Comparison of ENCODE assay signal across 13 mouse cellular contexts in genomic region chr17:80763065-80763681, GRCm38 (mm10). TPM values are rescaled to one million over a fixed set of nuclear protein-coding genes. Genes with fewer than 3 reads are reported as not detected.
DNase-seq lines count a peak whose midpoint lies in the region; ATAC-seq and TF ChIP-seq lines count a peak whose summit lies in the region.
"Had no signal": no experiment of that assay in that cellular context is flagged by ENCODE, and none has a peak within 500 bp of the region (broad histone marks: within the 10 kb centered on the region; RNA-seq: fewer than 3 reads in every experiment).

No protein-coding gene starts in this region.

- DNase-seq in liver, embryonic 11.5 days (ENCODE audit: low spot score): no peak
- no peak for DNase-seq in liver, postnatal 0 days
- peak; percentile 19 for DNase-seq in MEL-GATA-1-ER (ENCODE audit: extremely low read depth, low read depth)
- DNase-seq in embryonic facial prominence, embryonic 14.5 days (ENCODE audit: low spot score): peak; percentile 69
- DNase-seq in hindbrain, embryonic 14.5 days (ENCODE audit: low spot score): no peak
- DNase-seq in right cerebral cortex, postnatal 4 days: no peak
- DNase-seq: cerebellum, adult 2 months; gastrocnemius, postnatal 25 days; kidney, postnatal 4 days; right cerebral cortex, postnatal 25 days had no signal

- no peak overlapping the region for H3K9ac ChIP-seq in liver, embryonic 11.5 days (ENCODE audit: low read depth, low read length)
- no peak overlapping the region for H3K9ac ChIP-seq in liver, postnatal 0 days (replicated peaks)
- no peak overlapping the region for H3K9ac ChIP-seq in embryonic facial prominence, embryonic 14.5 days (ENCODE audit: low read depth, low read length)
- H3K9ac ChIP-seq in hindbrain, embryonic 14.5 days: no peak overlapping the region
- H3K9ac ChIP-seq: neural tube, embryonic 15.5 days had no signal

- peak overlapping the region; percentile 29 for H3K4me2 ChIP-seq in liver, embryonic 11.5 days
- H3K4me2 ChIP-seq in liver, postnatal 0 days (ENCODE audit: low read depth, low read length): no peak overlapping the region
- no peak overlapping the region for H3K4me2 ChIP-seq in embryonic facial prominence, embryonic 14.5 days (ENCODE audit: low read depth, low read length)
- no peak overlapping the region for H3K4me2 ChIP-seq in hindbrain, embryonic 14.5 days (replicated peaks)
- H3K4me2 ChIP-seq: neural tube, embryonic 15.5 days had no signal

- peaks cover 4% of the 10 kb centered on the region for H3K4me1 ChIP-seq in liver, embryonic 11.5 days (replicated peaks; ENCODE audit: control insufficient read depth, insufficient read depth, low read length)
- no peaks in the 10 kb centered on the region for H3K4me1 ChIP-seq in liver, postnatal 0 days (ENCODE audit: insufficient read depth)
- H3K4me1 ChIP-seq in embryonic facial prominence, embryonic 14.5 days (ENCODE audit: control insufficient read depth, insufficient read depth, low read length): peaks cover 22% of the 10 kb centered on the region; the same call in 1 of the 2 replicates
- 0 out of 2 replicates have a peak, but pooled peaks cover 4% of the 10 kb centered on the region for H3K4me1 ChIP-seq in hindbrain, embryonic 14.5 days (replicated peaks; ENCODE audit: control insufficient read depth, insufficient read depth, low read length)
- H3K4me1 ChIP-seq: neural tube, embryonic 15.5 days had no signal

- TF ChIP-seq CTCF in liver, postnatal 0 days (IDR thresholded peaks at IDR 0.05; ENCODE audit: low read depth): no peak

- H3K36me3 ChIP-seq in liver, embryonic 11.5 days (ENCODE audit: control insufficient read depth, insufficient read depth, low read length): no peaks in the 10 kb centered on the region
- H3K36me3 ChIP-seq in liver, postnatal 0 days (replicated peaks; ENCODE audit: insufficient read depth, low read length): no peaks in the 10 kb centered on the region
- no peaks in the 10 kb centered on the region for H3K36me3 ChIP-seq in embryonic facial prominence, embryonic 14.5 days (ENCODE audit: control insufficient read depth, insufficient read depth, low read length)
- H3K36me3 ChIP-seq in hindbrain, embryonic 14.5 days (replicated peaks; ENCODE audit: control insufficient read depth, insufficient read depth): no peaks in the 10 kb centered on the region
- H3K36me3 ChIP-seq: G1E; neural tube, embryonic 15.5 days had no signal

- H3K27me3 ChIP-seq in liver, embryonic 11.5 days (replicated peaks; ENCODE audit: control insufficient read depth, insufficient read depth, low read length): no peaks in the 10 kb centered on the region
- no peaks in the 10 kb centered on the region for H3K27me3 ChIP-seq in liver, postnatal 0 days (ENCODE audit: insufficient read depth, low read length)
- H3K27me3 ChIP-seq in embryonic facial prominence, embryonic 14.5 days (replicated peaks; ENCODE audit: control insufficient read depth, insufficient read depth, low read length): no peaks in the 10 kb centered on the region
- no peaks in the 10 kb centered on the region for H3K27me3 ChIP-seq in hindbrain, embryonic 14.5 days (ENCODE audit: control insufficient read depth, insufficient read depth, low read length)
- H3K27me3 ChIP-seq: neural tube, embryonic 15.5 days had no signal

- no peak overlapping the region for H3K27ac ChIP-seq in liver, embryonic 11.5 days (ENCODE audit: low read depth, low read length)
- no peak overlapping the region for H3K27ac ChIP-seq in liver, postnatal 0 days (ENCODE audit: low read depth)
- H3K27ac ChIP-seq in embryonic facial prominence, embryonic 14.5 days (replicated peaks; ENCODE audit: low read depth, low read length): no peak overlapping the region
- no peak overlapping the region for H3K27ac ChIP-seq in hindbrain, embryonic 14.5 days
- H3K27ac ChIP-seq: neural tube, embryonic 15.5 days had no signal

- WGBS in liver, embryonic 11.5 days: 33% methylated on average over 11 of the region's 11 CpGs
- WGBS in liver, postnatal 0 days (ENCODE audit: insufficient replicate concordance): 25% methylated on average over 11 of the region's 11 CpGs
- WGBS in embryonic facial prominence, embryonic 14.5 days: 48% methylated on average over 11 of the region's 11 CpGs
- WGBS in hindbrain, embryonic 14.5 days: 71% methylated on average over 11 of the region's 11 CpGs

- TF ChIP-seq EP300 in liver, postnatal 0 days (IDR thresholded peaks at IDR 0.05; ENCODE audit: low read depth): no peak

- no peaks in the 10 kb centered on the region for H3K9me3 ChIP-seq in liver, embryonic 11.5 days (ENCODE audit: control insufficient read depth, low read length)
- no peaks in the 10 kb centered on the region for H3K9me3 ChIP-seq in liver, postnatal 0 days (ENCODE audit: low read length)
- H3K9me3 ChIP-seq in embryonic facial prominence, embryonic 14.5 days (ENCODE audit: control insufficient read depth, low read length): no peaks in the 10 kb centered on the region
- no peaks in the 10 kb centered on the region for H3K9me3 ChIP-seq in hindbrain, embryonic 14.5 days (ENCODE audit: control insufficient read depth, low read length)
- H3K9me3 ChIP-seq: neural tube, embryonic 15.5 days had no signal

- ATAC-seq in liver, embryonic 11.5 days (replicated peaks; ENCODE audit: low FRiP score): peak; percentile 56
- no peak for ATAC-seq in liver, postnatal 0 days
- ATAC-seq in embryonic facial prominence, embryonic 14.5 days (ENCODE audit: low read depth): no peak; the same call in 1 of the 2 replicates
- ATAC-seq in megakaryocyte progenitor cell, adult 5-6 weeks (replicated peaks; ENCODE audit: poor library complexity): peak; percentile 56
- no peak for ATAC-seq in hindbrain, embryonic 14.5 days (ENCODE audit: low FRiP score)

- no peak overlapping the region for H3K4me3 ChIP-seq in liver, embryonic 11.5 days (ENCODE audit: low read depth, low read length)
- no peak overlapping the region for H3K4me3 ChIP-seq in liver, postnatal 0 days (ENCODE audit: low read depth, low read length)
- no peak overlapping the region for H3K4me3 ChIP-seq in embryonic facial prominence, embryonic 14.5 days (ENCODE audit: low read depth, low read length)
- H3K4me3 ChIP-seq in hindbrain, embryonic 14.5 days (replicated peaks; ENCODE audit: low read length): no peak overlapping the region
- H3K4me3 ChIP-seq: neural tube, embryonic 15.5 days had no signal

RNA-seq across cellular contexts. Expression of gene Map4k3, which starts 34.9 kb away (rescaled TPM):
- 9.9 TPM in 2 replicates for polyA plus RNA-seq in liver, embryonic 11.5 days (2014; fragmentation: Nextera tagmentation; extraction: Ambion mirVana)
- 5.5 and 5.9 TPM in 2 replicates for polyA plus RNA-seq in liver, postnatal 0 days (2015; fragmentation: Nextera tagmentation; extraction: Ambion mirVana)
- 32.8 and 33.8 TPM in 2 replicates for polyA plus RNA-seq in embryonic facial prominence, embryonic 14.5 days (2014; fragmentation: Nextera tagmentation; extraction: Ambion mirVana)
- 8.4 and 10.0 TPM in 2 replicates for total RNA-seq in megakaryocyte progenitor cell, adult 5-6 weeks (2015)
- total RNA-seq in megakaryocyte progenitor cell, adult 5-6 weeks (2017): 8.0 and 8.7 TPM in 2 replicates
- polyA plus RNA-seq in hindbrain, embryonic 14.5 days (2014; fragmentation: Nextera tagmentation; extraction: Ambion mirVana): 38.2 and 40.7 TPM in 2 replicates
- polyA plus RNA-seq: G1E had no signal

Comparison
In these comparisons a context has a peak if more than half of its experiments do, and no peak if none do; other contexts are left out.
1. ATAC-seq: peak in liver, embryonic 11.5 days (single experiment) and megakaryocyte progenitor cell, adult 5-6 weeks (single experiment); none in liver, postnatal 0 days (single experiment), embryonic facial prominence, embryonic 14.5 days (single experiment) and hindbrain, embryonic 14.5 days (single experiment).
2. DNase-seq: peak in MEL-GATA-1-ER (single experiment) and embryonic facial prominence, embryonic 14.5 days (single experiment); none in liver, embryonic 11.5 days (single experiment), liver, postnatal 0 days (single experiment), hindbrain, embryonic 14.5 days (single experiment) and right cerebral cortex, postnatal 4 days (single experiment).